Mouse (Mus musculus) 416B (cell line): ENCODE data around the gene Zbtb5.
"Not testable (repeated sequence)": the region's sequence is repeated elsewhere in the genome, so short reads cannot be mapped to it uniquely, and the experiment has no call there.

Experiments
- DNase-seq: peaks from one replicate; pipeline ENCODE4 v3.0.0; 2011; ENCODE audit warnings: low read depth

The Zbtb5 gene

GRCm38 (mm10) chr4:45011581-45012104, 569 bp downstream of the Zbtb5 start:
- DNase-seq = peak; percentile 81

DNA sequence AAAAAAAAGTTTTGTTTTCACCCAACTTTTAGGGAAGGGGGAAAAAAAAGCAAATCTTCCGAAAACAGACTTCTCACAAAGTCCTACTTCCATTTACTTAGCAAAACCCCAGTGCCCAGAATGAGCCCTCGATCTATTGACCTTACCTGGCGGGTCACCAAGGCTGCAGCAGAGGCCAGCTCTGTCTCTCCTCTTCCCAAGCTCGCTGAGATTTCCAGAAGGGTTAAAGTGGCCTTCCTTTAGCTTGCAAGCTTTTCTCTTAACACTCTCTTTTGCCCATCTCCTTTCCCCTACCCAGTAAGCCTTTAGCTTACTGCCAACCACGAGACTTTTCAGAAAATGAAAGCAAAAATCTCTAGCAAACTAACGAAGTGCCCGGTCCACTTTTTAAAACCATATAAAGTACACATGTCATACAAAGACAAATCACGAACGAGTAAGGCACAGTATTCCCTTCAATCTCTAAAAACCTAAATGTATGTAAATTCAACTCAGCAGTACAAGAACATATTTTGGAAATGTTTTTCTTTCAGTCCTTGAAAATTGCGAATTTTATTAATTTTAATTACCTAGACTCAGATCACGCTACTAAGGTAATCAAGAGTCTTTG, 1.3 kb downstream of the Zbtb5 start:
- DNase-seq = peak; percentile 40

GRCm38 (mm10) chr4:45005452-45005851, 6.8 kb downstream of the Zbtb5 start:
- DNase-seq = no peak

- DNase-seq = no peak
Observed at GRCm38 (mm10) chr4:45000001-45000400, 12.2 kb downstream of the Zbtb5 start.

- DNase-seq = no peak
Observed at GRCm38 (mm10) chr4:44998071-44998470, 14.1 kb downstream of the Zbtb5 start.

GRCm38 (mm10) chr4:44994776-44995175, 17.4 kb downstream of the Zbtb5 start:
- no peak for DNase-seq

DNA sequence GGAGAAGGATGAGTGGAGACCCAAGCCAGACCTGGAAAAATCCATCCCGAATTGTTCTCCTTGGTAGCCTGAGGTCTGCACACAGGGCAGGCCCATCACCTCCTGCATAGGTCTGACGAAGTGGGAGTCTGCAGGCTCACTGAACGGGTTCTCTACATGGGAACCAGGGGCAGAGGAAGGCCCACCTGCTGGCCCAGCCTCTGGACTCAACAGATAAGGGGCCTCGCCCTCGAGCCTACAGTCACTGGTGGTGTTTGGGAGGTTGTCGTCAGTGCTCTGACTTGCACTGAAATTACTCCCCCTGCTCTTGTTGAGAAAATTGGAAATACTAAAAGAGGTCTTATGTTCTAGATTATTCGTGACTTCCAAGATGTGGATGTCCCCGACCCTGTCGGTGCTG, 18.4 kb downstream of the Zbtb5 start:
- DNase-seq = no peak

- DNase-seq = not testable (repeated sequence)
Observed at GRCm38 (mm10) chr4:44993179-44993578, 19.0 kb downstream of the Zbtb5 start.

DNA sequence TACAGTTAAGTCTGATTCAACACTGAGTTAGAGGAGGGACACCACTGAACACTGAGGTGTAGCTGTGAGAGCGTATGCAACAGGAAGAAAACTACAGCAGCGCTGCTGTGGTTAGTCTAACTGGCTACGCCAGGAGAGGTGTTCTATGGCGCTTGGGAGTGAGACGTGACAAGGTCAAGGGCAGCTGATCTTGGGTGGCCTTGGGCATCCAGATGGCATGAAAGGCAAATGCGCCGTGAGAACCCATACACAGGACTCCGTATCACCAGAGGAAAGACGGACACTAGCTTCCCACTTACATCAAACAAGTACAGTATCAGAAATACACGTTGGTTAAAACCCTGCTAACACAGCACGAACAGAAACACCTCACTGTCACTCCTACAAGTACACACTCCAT, 19.9 kb downstream of the Zbtb5 start:
- DNase-seq = not testable (repeated sequence)

- no peak for DNase-seq
Observed at GRCm38 (mm10) chr4:44990560-44990959, 21.7 kb downstream of the Zbtb5 start.

- DNase-seq = no peak
Observed at GRCm38 (mm10) chr4:44983131-44983740, 29.0 kb downstream of the Zbtb5 start.

DNA sequence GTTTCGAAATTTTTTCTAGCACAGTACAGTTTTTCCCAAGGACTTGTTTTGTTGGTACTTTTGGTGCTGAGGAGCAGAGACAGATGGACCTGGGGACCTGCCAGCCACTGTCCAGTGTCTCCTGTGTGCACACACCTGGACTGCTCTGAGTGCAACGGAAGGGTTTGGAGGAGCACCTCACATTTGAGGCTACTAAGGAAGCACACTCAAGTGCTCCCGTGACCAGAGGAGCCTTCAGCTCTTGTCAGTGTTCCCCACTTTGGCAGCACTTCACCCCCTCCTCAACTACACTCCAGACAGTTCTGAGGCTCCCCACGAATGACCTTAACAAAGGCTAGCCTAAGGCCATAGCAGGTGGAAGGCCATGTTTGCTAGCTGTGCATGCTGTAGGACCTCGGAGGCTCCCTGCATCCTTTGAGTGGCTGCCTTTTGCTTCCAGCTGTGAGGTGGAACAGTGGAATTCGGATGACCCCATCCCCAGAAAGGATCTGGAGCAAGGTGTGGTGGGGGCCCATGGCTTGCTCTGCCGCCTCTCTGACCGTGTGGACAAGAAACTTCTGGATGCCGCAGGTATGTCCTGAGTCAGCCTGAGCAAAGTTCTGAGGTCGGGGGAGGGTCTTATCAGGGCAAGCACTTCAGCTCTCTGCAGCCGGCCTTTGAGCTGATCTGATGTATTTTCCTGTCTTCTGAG, 29.6 kb downstream of the Zbtb5 start:
- no peak for DNase-seq

GRCm38 (mm10) chr4:44981974-44982287, 30.3 kb downstream of the Zbtb5 start:
- no peak for DNase-seq

DNA sequence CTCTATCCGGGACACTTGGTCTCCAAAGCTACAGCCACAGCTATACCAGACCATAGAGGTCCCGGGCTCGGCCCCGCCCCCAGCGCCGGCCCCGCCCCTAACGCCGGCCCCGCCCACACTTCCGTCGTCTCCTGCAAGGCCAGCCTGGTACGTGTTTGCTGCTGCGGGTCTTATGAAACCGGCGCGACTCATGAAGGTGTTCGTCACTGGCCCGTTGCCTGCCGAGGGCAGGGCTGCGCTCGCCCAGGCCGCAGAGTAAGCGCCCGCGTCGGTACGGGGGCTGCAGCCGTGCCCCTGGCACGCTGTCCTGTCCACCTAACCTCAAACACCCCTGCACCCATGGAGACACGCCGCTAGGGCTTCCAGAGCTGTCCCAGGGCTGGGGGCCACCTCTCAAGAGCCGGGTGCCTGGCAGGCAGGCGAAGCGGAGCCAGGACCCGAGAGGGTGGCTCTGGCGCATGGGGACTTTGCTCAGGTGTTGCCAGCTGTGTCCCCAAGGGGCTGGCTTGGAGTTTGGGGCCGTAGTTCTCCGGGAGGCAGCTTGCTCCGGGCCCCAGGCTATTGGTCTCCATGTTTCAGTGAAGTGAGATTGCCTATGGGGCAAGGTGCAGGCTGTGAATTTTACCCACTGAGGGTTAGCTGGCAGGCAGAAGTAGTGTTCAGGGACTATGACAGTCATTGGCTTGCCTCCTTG, 30.8 kb downstream of the Zbtb5 start, which contains the start of gene Grhpr:
Grhpr (plus strand) TSS at position 116 of the 694 bp plus-strand sequence.
- DNase-seq = peak; percentile 94

GRCm38 (mm10) chr4:44979794-44980338, 32.3 kb downstream of the Zbtb5 start:
- peak; percentile 85 for DNase-seq

- no peak for DNase-seq
Observed at GRCm38 (mm10) chr4:44978175-44978574, 34.0 kb downstream of the Zbtb5 start.

DNA sequence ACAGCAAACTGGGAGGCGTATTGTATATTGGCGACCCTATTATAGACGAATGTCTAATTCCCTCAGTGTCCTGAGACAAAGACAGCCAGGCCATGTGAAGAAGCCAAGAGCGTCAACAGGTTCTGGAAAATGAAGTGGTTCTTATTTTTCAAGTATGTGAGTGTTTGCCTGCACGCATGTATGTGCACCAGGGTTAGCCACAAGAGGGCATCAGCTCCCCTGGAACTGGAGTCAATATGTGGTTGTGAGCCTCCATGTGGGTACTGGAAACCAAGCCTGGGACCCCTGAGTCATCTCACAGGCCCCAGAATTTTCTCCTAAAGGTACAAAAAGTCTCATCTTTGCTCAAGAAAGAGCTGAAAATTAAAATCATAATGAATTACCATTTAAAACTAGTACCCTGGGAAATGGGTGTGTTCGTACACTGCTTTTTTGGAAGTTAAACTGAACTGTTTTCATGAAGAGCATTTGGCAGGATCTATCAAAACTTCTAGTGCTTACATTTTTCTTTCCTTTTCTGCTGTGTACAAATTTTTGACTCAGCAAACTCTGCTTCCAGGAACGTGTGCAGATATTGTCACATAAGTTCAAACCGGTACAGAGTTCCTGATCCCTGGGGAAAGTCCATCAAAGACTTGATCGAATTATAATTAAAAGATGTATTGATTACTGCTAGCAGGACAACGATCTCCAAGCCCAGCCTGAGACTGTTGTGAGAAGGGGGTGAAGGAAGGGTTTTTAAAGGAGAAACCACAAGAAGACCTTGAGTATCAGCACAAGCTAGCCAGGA, 35.1 kb downstream of the Zbtb5 start:
- DNase-seq = peak; percentile 28

DNA sequence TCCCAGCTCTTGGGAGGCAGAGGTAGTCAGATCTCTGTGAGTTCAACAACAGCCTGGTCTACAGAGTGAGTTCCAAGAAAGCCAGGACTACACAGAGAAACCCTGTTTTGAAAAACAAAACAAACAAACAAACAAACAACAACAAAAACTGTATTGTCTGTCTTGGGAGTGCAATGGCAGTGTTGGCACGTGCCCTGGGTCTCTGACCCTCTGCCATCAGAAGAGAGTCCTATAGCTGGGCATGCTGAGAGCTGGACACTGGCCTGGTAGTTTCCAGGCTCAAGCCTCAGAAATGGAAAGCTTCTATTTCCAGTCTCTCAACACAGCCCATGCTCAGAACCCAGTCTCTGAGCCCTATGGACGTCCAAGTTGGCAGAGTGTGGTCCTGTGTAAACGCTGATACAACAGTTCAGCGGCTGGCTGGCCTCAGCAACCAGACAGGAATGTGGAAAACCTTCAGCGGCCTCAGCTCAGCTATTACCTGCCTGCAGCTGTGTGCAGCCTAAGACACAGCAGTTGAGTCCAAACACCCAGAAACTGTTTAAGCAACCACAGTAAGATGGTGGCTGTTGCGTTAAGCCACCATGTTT, 36.1 kb downstream of the Zbtb5 start:
- no peak for DNase-seq

- DNase-seq = no peak
Observed at GRCm38 (mm10) chr4:44974331-44974730, 37.9 kb downstream of the Zbtb5 start.

DNA sequence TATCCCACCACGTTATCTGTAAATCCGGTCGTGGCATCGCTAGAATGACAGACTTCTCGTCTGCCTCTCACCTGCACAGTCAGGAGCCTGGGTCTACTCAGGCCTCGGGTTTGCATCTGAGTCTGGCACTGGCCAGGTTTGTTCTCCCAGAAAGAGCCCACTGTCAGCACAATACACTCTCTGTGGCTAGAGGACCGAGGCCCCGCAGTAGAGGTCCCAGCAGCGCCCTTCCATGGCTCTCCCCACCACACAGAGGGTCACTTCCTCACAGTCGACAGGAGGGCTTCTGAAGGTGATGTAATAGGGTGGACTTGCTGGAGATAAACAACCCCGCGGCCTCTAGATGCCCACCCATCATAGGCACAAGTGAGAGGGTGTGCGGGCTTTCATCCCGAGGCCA, 38.3 kb downstream of the Zbtb5 start:
- no peak for DNase-seq

DNA sequence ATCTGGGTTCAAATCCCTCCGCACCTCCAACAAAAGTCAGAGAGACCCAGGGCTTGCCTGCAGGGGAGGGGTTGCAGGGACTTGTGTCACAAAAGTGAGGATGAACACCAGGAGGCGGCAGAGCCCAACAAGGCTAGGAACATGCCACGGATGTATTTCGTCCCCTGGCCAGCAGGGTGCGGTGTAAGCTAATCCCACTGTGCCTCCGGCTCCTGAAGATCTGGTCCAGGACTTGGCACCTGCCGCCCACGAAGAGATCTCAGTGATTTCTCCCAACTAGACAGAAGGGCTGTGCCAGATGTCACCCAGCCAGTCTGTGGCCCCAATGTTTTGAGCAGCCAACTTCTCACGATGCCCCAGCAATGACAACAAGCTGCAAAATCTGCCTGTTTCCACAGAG, 38.8 kb downstream of the Zbtb5 start:
- DNase-seq = peak; percentile 92
